Mouse (Mus musculus) hindbrain, embryonic 13.5 days (tissue): Measurements from ENCODE around the gene Ifnlr1. TPM values are rescaled to one million over a fixed set of nuclear protein-coding genes. Genes with fewer than 3 reads are reported as not detected.
"Not testable (repeated sequence)": the region's sequence is repeated elsewhere in the genome, so short reads cannot be mapped to it uniquely, and the experiment has no call there.

Experiments used
- ATAC-seq: fragments of 200-750 bp; cut with Nextera tagmentation; 2 replicates; pipeline ENCODE4 v1.8.0; 2017; ENCODE audit warnings: moderate TSS enrichment; ENCODE audit not compliant: low FRiP score
- H3K27ac ChIP-seq: fragments of 300-500 bp; sonication (generic); 2 replicates; pipeline ENCODE4 v1.5.1; 2015; ENCODE audit warnings: inconsistent platforms, mild to moderate bottlenecking, moderate library complexity
- H3K27me3 ChIP-seq: fragments of 300-500 bp; sonication (generic); 2 replicates; pipeline ENCODE4 v1.6.1; 2015; ENCODE audit warnings: mild to moderate bottlenecking, inconsistent platforms
- H3K36me3 ChIP-seq: fragments of 300-500 bp; sonication (generic); 2 replicates; pipeline ENCODE4 v1.6.1; 2015; ENCODE audit warnings: mild to moderate bottlenecking, inconsistent platforms
- H3K4me1 ChIP-seq: fragments of 300-500 bp; sonication (generic); replicated peaks from 2 replicates; pipeline ENCODE4 v1.6.1; 2015; ENCODE audit warnings: inconsistent platforms
- H3K4me2 ChIP-seq: fragments of 300-500 bp; sonication (generic); 2 replicates; pipeline ENCODE4 v1.6.1; 2015; ENCODE audit warnings: inconsistent platforms, mild to moderate bottlenecking, moderate library complexity
- H3K4me3 ChIP-seq: fragments of 300-500 bp; sonication (generic); 2 replicates; pipeline ENCODE4 v1.5.1; 2015; ENCODE audit warnings: mild to moderate bottlenecking, inconsistent platforms
- H3K9ac ChIP-seq: fragments of 300-500 bp; sonication (generic); 2 replicates; pipeline ENCODE4 v1.6.1; 2015; ENCODE audit warnings: mild to moderate bottlenecking, inconsistent platforms
- H3K9me3 ChIP-seq: fragments of 300-500 bp; sonication (generic); 2 replicates; pipeline ENCODE4 v1.6.1; 2016; ENCODE audit warnings: inconsistent platforms
- WGBS: fragments of 180-500 bp; shearing (Covaris S2); methylation state at CpG from one replicate; pipeline ENCODE4 v1.1.7; 2015; 5-methylcytosine and 5-hydroxymethylcytosine counted together
- polyA plus RNA-seq: library from polyadenylated mRNA; unstranded; fragments of >200 nt; fragmentation: Nextera tagmentation; extraction: Ambion mirVana; gene quantifications from 2 replicates; pipeline ENCODE4 v1.2.1, GENCODE M21; 2015

The Ifnlr1 gene
- 0.14 and 0.42 TPM in 2 replicates for polyA plus RNA-seq

DNA sequence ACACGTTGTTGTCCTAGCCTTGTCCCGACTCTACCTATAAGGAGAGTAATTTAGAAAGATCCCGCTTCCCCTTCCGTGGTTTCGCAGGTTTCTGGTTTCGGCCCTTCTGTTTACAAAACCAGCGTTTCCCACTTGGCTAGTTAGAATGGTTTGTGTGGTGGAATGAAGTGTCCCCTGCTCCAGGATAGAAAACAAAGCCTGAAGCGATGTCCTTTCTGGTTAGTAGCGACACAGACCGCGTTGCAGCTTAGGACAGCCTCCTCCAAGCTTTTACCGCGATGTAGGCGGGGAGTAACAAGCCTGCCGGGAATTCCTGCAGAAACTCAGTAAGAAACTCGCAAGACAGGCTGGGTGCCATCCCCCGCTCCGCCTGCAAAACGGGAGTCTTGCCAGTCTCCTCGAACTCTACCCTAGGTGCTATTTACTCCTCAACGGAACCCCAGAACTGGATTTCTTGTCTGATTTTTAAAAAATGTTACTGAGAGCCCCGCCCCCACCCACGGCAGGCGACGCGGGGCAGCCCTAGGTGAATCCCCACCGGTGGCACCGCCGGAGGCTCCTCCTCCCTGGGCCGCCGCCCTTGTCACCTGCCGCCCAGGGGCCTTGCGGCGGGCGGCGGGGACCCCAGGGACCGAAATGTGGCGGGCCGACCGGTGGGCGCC is at the start of gene Ifnlr1:
Ifnlr1 (plus strand) TSS at position 382 of the 662 bp plus-strand sequence.
- H3K9ac ChIP-seq = peak within 1 kb of the TSS; percentile 68
- no peaks in the 10 kb centered on the region for H3K9me3 ChIP-seq
- H3K4me2 ChIP-seq = peak within 1 kb of the TSS; percentile 88
- peak within 1 kb of the TSS; percentile 49 for H3K4me3 ChIP-seq
- H3K27ac ChIP-seq = no peak within 1 kb of the TSS
- peaks cover 72% of the 10 kb centered on the region for H3K27me3 ChIP-seq
- WGBS = 1% methylated on average over 41 of the region's 41 CpGs
- H3K4me1 ChIP-seq = peaks cover 13% of the 10 kb centered on the region
- no peak for ATAC-seq
- H3K36me3 ChIP-seq = no peaks in the 10 kb centered on the region

DNA sequence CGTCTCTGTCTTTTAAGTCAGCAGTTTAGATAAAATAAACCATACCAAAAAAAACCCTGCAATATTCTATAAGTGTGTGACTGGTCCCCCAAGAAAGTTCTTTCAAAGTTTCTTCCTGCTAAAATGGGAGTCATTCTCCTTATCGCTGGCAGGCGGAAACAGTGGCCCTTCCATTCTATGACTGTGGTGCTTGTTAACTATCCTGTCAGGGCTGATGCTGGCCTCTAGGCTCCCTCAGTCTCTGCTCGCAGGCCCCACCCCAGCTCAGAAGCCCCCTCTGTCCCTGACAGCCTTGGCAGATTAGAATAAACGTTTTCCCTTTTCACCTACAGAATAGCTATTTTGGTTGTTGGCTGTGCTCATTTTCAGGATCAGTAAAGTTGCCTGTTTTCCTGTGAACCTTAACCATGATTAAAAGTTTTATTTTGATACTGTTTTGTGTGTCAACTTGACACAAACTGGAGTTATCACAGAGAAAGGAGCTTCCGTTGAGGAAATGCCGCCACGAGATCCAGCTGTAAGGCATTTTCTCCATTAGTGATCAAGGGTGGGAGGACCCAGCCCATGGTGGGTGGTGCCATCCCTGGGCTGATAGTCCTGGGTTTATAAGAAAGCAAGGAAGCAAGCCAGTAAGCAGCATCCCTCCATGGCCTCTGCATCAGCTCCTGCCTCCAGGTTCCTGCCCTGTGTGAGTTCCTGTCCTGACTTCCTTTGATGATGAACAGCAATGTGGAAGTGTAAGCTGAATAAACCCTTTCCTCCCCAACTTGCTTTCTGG is 44.6 kb upstream of the Ifnlr1 start:
- H3K4me1 ChIP-seq, H3K27me3 ChIP-seq, ATAC-seq, H3K9ac ChIP-seq, H3K36me3 ChIP-seq, H3K4me3 ChIP-seq, H3K27ac ChIP-seq, H3K9me3 ChIP-seq, H3K4me2 ChIP-seq: not testable (repeated sequence)
- 86% methylated on average over 8 of the region's 8 CpGs for WGBS

DNA sequence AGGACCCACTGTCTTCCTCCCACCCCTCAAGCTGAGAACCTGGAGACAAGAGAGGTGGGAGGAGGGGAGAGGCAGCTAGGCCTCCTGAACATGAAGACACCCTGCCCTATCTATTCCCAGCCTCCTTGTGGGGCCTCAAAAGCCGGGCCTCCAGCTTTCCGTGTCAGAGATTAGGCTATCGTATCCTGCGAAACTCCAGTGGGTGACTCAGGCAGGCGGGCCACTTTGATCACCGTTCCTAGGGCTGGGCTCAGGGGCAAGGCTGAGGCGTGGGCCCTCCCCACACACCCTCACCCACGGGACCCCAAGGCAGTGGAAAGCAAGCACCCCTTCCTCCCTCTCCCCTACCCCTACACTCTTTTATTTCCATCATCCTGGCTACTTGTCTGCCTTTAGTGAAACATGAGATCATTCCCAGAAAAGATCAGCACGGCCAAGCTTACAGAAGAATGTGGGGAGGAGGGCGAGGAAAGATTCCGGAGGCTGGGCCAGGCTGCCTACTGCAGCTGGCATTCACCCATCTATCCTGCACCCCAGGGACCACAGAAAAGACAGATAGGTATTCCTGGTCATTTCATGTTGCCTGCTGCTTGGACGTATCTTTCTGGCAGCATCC is 41.0 kb upstream of the Ifnlr1 start:
- Histone ChIP-seq H3K9me3 (no peaks in the 10 kb centered on the region), H3K36me3 (no peaks in the 10 kb centered on the region), H3K4me1 (no peaks in the 10 kb centered on the region), H3K4me3 (no peak overlapping the region), H3K9ac (no peak overlapping the region), H3K27me3 (no peaks in the 10 kb centered on the region), H3K27ac (no peak overlapping the region), H3K4me2 (no peak overlapping the region)
- ATAC-seq = no peak
- WGBS = 80% methylated on average over 12 of the region's 12 CpGs

DNA sequence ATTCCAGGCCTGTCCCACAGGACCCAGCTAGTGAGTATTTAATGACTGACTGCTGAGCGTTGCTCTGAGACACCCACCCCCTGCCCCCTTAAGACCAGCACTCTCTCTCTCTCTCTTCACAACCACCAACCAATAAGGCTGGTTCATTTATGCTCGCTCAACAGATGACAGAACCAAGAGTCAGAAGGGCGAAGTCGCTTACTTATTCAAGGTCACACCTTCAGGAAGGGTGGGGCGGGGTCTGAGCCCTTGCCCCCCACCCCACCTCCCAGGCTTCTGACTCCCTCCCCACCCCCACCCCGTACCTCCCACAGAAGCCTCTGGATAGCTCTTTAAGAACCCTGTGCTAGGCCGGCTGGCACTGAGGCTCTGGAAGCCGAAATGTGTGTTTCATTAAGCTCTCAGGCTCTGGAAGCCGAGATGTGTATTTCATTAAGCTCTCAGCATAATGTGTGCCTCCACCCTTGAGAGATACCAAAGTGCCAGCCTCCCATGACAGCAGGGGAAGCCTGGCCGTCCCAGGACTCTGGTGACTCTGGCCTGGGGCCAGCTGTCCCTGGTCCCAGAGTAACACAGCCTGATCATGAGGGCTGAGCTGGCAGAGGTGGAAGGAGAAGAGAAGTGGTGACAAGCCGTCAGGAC is 33.0 kb upstream of the Ifnlr1 start:
- Histone ChIP-seq H3K27ac (no peak overlapping the region), H3K9ac (no peak overlapping the region), H3K36me3 (no peaks in the 10 kb centered on the region), H3K27me3 (no peaks in the 10 kb centered on the region), H3K4me3 (no peak overlapping the region), H3K4me1 (peaks cover 22% of the 10 kb centered on the region), H3K9me3 (no peaks in the 10 kb centered on the region), H3K4me2 (no peak overlapping the region)
- ATAC-seq = no peak
- WGBS = 52% methylated on average over 11 of the region's 11 CpGs

DNA sequence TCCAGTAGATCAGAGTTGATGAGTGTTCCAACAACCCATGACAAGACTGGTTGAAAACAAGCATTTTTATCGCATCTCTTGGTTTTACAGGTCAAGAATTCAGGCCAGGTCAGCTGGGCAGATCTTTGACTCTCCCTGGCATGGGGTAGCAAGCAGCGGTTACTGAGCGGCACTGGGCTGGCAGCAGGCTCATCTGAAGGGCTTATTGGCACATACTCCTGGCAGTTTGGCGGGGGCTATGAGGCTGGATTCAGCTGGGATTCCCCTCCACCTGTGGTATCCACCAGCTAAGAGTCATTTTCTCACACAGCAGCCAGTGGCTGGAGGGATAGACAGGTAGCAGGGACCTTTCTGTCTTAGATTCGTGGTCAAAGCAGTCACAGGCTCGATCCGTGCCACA is 32.1 kb upstream of the Ifnlr1 start:
- no peak for ATAC-seq
- Histone ChIP-seq H3K4me1 (peaks cover 22% of the 10 kb centered on the region), H3K27ac (no peak overlapping the region), H3K9ac (no peak overlapping the region), H3K9me3 (no peaks in the 10 kb centered on the region), H3K27me3 (no peaks in the 10 kb centered on the region), H3K36me3 (no peaks in the 10 kb centered on the region), H3K4me3 (no peak overlapping the region), H3K4me2 (no peak overlapping the region)
- 96% methylated on average over 7 of the region's 7 CpGs for WGBS

DNA sequence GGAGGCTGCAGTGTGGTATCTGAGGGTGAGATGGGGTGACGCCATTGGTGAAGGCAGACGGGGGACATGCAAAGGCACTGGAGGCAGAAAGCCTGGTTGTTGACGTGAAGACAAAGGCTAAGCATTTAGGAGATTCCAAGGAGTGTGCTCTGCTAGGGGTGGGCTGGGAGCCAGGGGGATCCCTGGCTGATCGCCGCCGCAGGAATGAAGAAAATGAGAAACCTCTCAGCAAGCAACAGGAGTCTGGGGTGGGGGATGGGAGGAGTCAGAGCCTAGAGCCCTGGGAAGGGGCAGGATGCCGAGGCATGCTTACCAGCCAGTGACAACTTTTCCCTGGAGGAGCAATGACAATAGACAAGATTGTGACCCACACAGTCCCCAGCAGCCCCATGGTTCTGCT is 30.6 kb upstream of the Ifnlr1 start:
- WGBS = 31% methylated on average over 7 of the region's 7 CpGs
- H3K27me3 ChIP-seq = no peaks in the 10 kb centered on the region

DNA sequence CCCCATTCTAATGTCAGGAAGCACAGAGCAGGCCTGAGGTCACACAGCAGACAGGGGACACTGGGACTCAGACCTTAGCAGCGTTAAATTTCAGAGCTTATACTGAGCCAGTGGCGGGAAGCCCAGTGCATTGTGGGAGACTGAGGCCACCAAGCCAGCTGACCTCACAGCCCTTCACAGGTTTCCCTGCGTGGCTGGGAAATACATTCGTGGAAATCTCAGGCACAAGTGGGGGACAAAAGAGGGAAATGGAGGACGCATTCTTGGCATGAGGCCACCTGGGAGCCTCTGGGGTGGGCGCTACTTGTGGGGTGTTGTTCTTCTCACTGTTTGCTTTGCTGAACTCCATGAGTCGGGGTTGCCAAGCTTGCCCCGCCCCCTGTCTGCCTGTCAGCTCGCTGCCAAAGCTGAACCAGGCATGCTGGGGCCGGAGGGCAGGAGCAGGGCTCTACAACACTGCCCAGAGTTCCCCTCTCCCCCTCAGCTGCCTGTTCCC is 29.9 kb upstream of the Ifnlr1 start:
- Histone ChIP-seq H3K4me2 (no peak overlapping the region), H3K9me3 (no peaks in the 10 kb centered on the region), H3K9ac (no peak overlapping the region), H3K4me3 (no peak overlapping the region), H3K4me1 (peaks cover 22% of the 10 kb centered on the region), H3K27ac (no peak overlapping the region), H3K36me3 (no peaks in the 10 kb centered on the region), H3K27me3 (no peaks in the 10 kb centered on the region)
- WGBS = 28% methylated on average over 10 of the region's 10 CpGs
- ATAC-seq = peak; percentile 54

More for the DNA sequence above, 30.6 kb upstream of the Ifnlr1 start:
- no peaks in the 10 kb centered on the region for H3K9me3 ChIP-seq
- ATAC-seq = no peak
- H3K36me3 ChIP-seq = no peaks in the 10 kb centered on the region
- H3K4me3 ChIP-seq = no peak overlapping the region
- H3K4me1 ChIP-seq = peaks cover 22% of the 10 kb centered on the region
- H3K27ac ChIP-seq = no peak overlapping the region
- no peak overlapping the region for H3K9ac ChIP-seq
- H3K4me2 ChIP-seq = no peak overlapping the region

DNA sequence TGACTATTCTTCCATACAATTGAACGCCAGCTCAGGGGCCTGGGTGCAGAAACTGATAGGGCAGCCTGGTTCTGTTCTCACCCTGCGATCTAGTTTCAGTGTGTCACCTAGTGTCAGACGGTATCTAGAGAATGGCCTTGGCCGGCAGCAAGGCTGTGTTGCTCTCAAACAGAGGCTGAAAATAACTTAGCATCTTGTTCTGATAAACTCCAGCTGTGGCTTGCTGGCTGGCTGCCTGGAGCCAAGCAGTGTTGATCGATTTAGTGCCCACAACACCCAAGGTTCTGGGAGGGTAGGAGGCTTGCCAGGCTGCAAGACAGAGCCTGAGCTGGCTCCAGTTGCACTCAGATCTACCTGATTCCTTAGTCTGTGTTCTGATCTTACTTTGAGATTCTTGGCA is 27.6 kb upstream of the Ifnlr1 start:
- Histone ChIP-seq H3K9me3 (no peaks in the 10 kb centered on the region), H3K4me1 (peaks cover 17% of the 10 kb centered on the region), H3K27ac (no peak overlapping the region), H3K36me3 (no peaks in the 10 kb centered on the region), H3K27me3 (no peaks in the 10 kb centered on the region), H3K9ac (no peak overlapping the region), H3K4me3 (no peak overlapping the region), H3K4me2 (no peak overlapping the region)
- 78% methylated on average over 5 of the region's 5 CpGs for WGBS
- ATAC-seq = no peak

DNA sequence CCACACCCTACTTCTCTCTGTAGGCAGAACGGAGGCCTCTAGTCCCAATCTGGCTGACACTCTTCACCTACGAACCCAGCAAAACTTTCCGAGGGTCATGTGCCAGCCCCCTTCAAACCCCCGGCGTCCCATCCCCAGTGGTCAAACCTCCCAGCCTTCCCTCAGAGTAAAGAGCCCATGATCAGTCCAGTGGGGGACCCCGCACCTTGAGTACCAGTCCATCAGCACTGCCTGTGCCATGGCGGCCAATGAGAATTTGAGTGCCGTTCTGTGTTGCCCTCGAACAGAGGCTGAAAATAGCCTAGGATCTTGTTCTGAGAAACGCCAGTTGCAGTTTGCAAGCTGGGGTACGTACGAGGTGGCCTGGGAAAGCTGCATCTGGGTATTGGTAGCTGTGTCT is 27.2 kb upstream of the Ifnlr1 start:
- ATAC-seq = no peak
- Histone ChIP-seq H3K4me3 (no peak overlapping the region), H3K27ac (no peak overlapping the region), H3K36me3 (no peaks in the 10 kb centered on the region), H3K4me1 (peaks cover 17% of the 10 kb centered on the region), H3K9ac (no peak overlapping the region), H3K4me2 (no peak overlapping the region), H3K27me3 (no peaks in the 10 kb centered on the region), H3K9me3 (no peaks in the 10 kb centered on the region)
- WGBS = 94% methylated on average over 12 of the region's 12 CpGs

DNA sequence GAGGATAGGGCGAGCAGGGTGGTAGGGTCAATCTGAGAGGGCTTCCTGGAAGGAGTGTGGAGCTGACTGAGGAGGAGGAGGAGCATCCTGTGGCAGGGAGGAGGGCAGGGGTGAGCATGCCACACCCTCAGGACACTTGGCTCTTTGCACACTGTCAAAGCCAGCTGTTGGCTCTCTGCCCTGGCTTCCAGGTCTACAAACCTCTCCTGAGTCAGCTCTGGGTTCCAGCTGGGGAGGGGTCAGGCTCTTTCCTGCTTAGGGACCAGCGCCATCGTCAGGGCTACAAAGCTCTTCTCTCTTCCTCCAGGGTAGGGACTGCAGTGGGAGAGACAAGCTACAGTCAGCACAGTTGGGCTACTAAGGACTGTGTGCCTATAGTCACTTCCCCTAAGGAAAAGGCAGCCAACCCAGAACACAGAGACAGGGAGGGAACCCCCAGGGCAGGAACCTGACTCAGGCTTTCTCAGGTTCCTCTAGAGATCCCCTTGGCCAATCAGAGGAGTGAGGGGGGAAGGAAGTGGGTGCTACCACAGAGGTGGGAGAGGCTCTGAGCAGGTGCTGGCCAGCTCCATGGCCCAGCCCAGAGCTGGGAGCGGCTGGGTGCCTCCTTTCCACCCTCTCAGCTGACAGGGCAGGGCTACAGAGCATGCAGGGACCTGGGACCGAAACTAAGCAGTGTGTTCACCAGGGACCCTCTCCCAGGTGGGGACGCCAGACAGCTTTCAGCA is 24.8 kb upstream of the Ifnlr1 start:
- Histone ChIP-seq H3K9me3 (no peaks in the 10 kb centered on the region), H3K27me3 (no peaks in the 10 kb centered on the region), H3K4me2 (no peak overlapping the region), H3K9ac (no peak overlapping the region), H3K27ac (no peak overlapping the region), H3K4me1 (peaks cover 4% of the 10 kb centered on the region), H3K36me3 (no peaks in the 10 kb centered on the region), H3K4me3 (no peak overlapping the region)
- 59% methylated on average over 6 of the region's 6 CpGs for WGBS
- ATAC-seq = no peak

DNA sequence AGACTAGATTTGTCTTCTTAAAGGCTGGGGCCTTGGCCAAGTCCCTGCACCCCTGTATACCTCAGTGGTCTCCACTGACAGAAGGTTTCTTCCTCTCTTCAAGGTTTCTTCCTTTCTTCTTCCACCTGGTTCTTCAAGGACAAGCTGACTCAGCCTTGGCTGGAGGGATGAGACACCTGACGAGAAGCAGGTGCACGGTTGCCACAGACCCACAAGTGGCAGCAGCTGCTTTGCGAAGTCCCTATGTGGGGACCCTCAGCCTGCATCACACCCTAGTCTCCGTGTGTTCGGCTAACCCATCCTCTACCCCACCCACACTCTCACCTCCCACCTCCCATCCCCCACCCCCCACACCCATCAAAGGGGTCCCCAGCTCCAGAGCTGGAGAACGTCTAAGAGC is 24.1 kb upstream of the Ifnlr1 start:
- H3K36me3 ChIP-seq = no peaks in the 10 kb centered on the region
- no peak overlapping the region for H3K27ac ChIP-seq
- no peak overlapping the region for H3K9ac ChIP-seq
- WGBS = 83% methylated on average over 6 of the region's 6 CpGs
- H3K27me3 ChIP-seq = peaks cover 6% of the 10 kb centered on the region; the same call in 1 of the 2 replicates
- no peaks in the 10 kb centered on the region for H3K9me3 ChIP-seq
- H3K4me3 ChIP-seq = no peak overlapping the region
- ATAC-seq = no peak
- 0 out of 2 replicates have a peak, but pooled peaks cover 1% of the 10 kb centered on the region for H3K4me1 ChIP-seq
- no peak overlapping the region for H3K4me2 ChIP-seq
